ENCODE assay signal across 24 mouse cellular contexts in the genomic region with DNA sequence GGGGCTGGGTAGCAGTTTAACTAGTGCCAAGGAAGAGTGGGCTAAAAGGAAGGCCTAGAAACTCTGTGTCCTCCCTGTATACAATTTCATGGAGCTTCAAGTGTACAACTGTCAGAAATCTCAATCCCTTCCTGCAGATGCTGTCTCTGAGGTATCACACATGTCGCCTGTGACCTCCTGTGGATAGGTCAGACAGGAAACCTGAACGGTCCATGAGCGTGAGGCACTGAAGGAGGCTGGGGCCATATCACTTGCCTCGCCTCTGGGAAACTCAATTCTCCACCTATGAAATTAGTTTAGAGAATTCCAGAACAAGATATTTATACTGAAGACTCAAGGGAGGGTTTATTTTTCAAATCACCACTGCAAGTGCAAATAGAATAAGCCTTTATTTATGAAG.
DNase-seq lines count a peak whose midpoint lies in the region; ATAC-seq lines count a peak whose summit lies in the region.
"Had no signal": no experiment of that assay in that cellular context is flagged by ENCODE, and none has a peak within 500 bp of the region (broad histone marks: within the 10 kb centered on the region; RNA-seq: fewer than 3 reads in every experiment).

No protein-coding gene starts in this region.

- peak overlapping the region; percentile 42; the same call in 1 of the 2 replicates for H3K27ac ChIP-seq in kidney, embryonic 16.5 days (ENCODE audit: low read length)
- H3K27ac ChIP-seq in embryonic facial prominence, embryonic 13.5 days: 0 out of 2 replicates have a peak overlapping the region, but pooled peaks have one; percentile 5
- peak overlapping the region; percentile 57 for H3K27ac ChIP-seq in midbrain, embryonic 16.5 days (ENCODE audit: low read length)
- H3K27ac ChIP-seq: forebrain, embryonic 10.5 days; heart, embryonic 10.5 days; heart, embryonic 15.5 days; lung, embryonic 15.5 days; stomach, embryonic 15.5 days had no signal

- peaks cover 29% of the 10 kb centered on the region for H3K4me1 ChIP-seq in kidney, embryonic 16.5 days (ENCODE audit: insufficient read depth, low read length)
- H3K4me1 ChIP-seq in embryonic facial prominence, embryonic 13.5 days: peaks cover 17% of the 10 kb centered on the region; the same call in 1 of the 2 replicates
- peaks cover 27% of the 10 kb centered on the region for H3K4me1 ChIP-seq in midbrain, embryonic 16.5 days (ENCODE audit: control insufficient read depth, insufficient read depth, low read length)

- no peak overlapping the region for H3K4me2 ChIP-seq in kidney, embryonic 16.5 days (replicated peaks; ENCODE audit: low read depth, low read length)
- H3K4me2 ChIP-seq in embryonic facial prominence, embryonic 13.5 days: no peak overlapping the region
- no peak overlapping the region for H3K4me2 ChIP-seq in midbrain, embryonic 16.5 days (ENCODE audit: low read length)
- H3K4me2 ChIP-seq: forebrain, embryonic 15.5 days; heart, embryonic 15.5 days; hindbrain, embryonic 12.5 days; liver, embryonic 11.5 days; lung, embryonic 15.5 days; stomach, embryonic 15.5 days had no signal

- 46% methylated on average over 4 of the region's 4 CpGs for WGBS in kidney, embryonic 16.5 days
- 37% methylated on average over 4 of the region's 4 CpGs for WGBS in embryonic facial prominence, embryonic 13.5 days
- 65% methylated on average over 4 of the region's 4 CpGs for WGBS in midbrain, embryonic 16.5 days

- DNase-seq in gastrocnemius, adult 18-20 months (ENCODE audit: low spot score): peak; percentile 62
- no peak for DNase-seq in gastrocnemius, postnatal 4 days (ENCODE audit: low spot score in 2 of 2)
- DNase-seq in kidney, postnatal 25 days: no peak
- DNase-seq in heart, adult 9 months (ENCODE audit: low spot score in 2 of 2): no peak
- DNase-seq: adrenal gland, adult 8-10 months; cerebellum, adult 2 months; cerebellum, postnatal 14 days; kidney, adult 11 months; layer of hippocampus, postnatal 36 days; lung, postnatal 36 days; thymus, postnatal 14 days had no signal

- no peak overlapping the region for H3K9ac ChIP-seq in kidney, embryonic 16.5 days (replicated peaks; ENCODE audit: low read length)
- H3K9ac ChIP-seq in embryonic facial prominence, embryonic 13.5 days: no peak overlapping the region
- no peak overlapping the region for H3K9ac ChIP-seq in midbrain, embryonic 16.5 days (ENCODE audit: low read depth, low read length)
- H3K9ac ChIP-seq: forebrain, embryonic 15.5 days; heart, embryonic 15.5 days; lung, embryonic 15.5 days; stomach, embryonic 15.5 days had no signal

- no peak overlapping the region for H3K4me3 ChIP-seq in kidney, embryonic 16.5 days (ENCODE audit: low read length)
- H3K4me3 ChIP-seq in embryonic facial prominence, embryonic 13.5 days: no peak overlapping the region
- H3K4me3 ChIP-seq in midbrain, embryonic 16.5 days (ENCODE audit: low read depth, low read length): no peak overlapping the region
- H3K4me3 ChIP-seq: forebrain, embryonic 10.5 days; forebrain, embryonic 15.5 days; heart, embryonic 10.5 days; heart, embryonic 15.5 days; hindbrain, embryonic 12.5 days; lung, embryonic 15.5 days; stomach, embryonic 15.5 days had no signal

- no peaks in the 10 kb centered on the region for H3K27me3 ChIP-seq in kidney, embryonic 16.5 days (ENCODE audit: insufficient read depth, low read length)
- H3K27me3 ChIP-seq in embryonic facial prominence, embryonic 13.5 days: no peaks in the 10 kb centered on the region
- no peaks in the 10 kb centered on the region for H3K27me3 ChIP-seq in midbrain, embryonic 16.5 days (ENCODE audit: control insufficient read depth, insufficient read depth, low read depth, low read length)
- H3K27me3 ChIP-seq: forebrain, embryonic 15.5 days; heart, embryonic 15.5 days; hindbrain, embryonic 12.5 days; lung, embryonic 15.5 days; stomach, embryonic 15.5 days had no signal

- H3K36me3 ChIP-seq in kidney, embryonic 16.5 days (ENCODE audit: insufficient read depth, low read length): no peaks in the 10 kb centered on the region
- H3K36me3 ChIP-seq in embryonic facial prominence, embryonic 13.5 days: no peaks in the 10 kb centered on the region
- no peaks in the 10 kb centered on the region for H3K36me3 ChIP-seq in midbrain, embryonic 16.5 days (ENCODE audit: control insufficient read depth, insufficient read depth, low read length)
- H3K36me3 ChIP-seq: forebrain, embryonic 10.5 days; forebrain, embryonic 15.5 days; G1E; heart, embryonic 10.5 days; heart, embryonic 15.5 days; hindbrain, embryonic 12.5 days; lung, embryonic 15.5 days; stomach, embryonic 15.5 days had no signal

- no peak for ATAC-seq in kidney, embryonic 16.5 days (ENCODE audit: low FRiP score, low TSS enrichment)
- ATAC-seq in embryonic facial prominence, embryonic 13.5 days (ENCODE audit: insufficient number of reproducible peaks, insufficient read depth, low FRiP score, low TSS enrichment, low read depth): no peak
- no peak for ATAC-seq in midbrain, embryonic 16.5 days
- ATAC-seq: forebrain, embryonic 15.5 days; inflammation-experienced regulatory T-cells, adult 6 months had no signal

- no peaks in the 10 kb centered on the region for H3K9me3 ChIP-seq in kidney, embryonic 16.5 days (ENCODE audit: low read length)
- H3K9me3 ChIP-seq in embryonic facial prominence, embryonic 13.5 days: no peaks in the 10 kb centered on the region
- H3K9me3 ChIP-seq in midbrain, embryonic 16.5 days (replicated peaks; ENCODE audit: control insufficient read depth, low read length, poor library complexity, severe bottlenecking): no peaks in the 10 kb centered on the region
- H3K9me3 ChIP-seq: forebrain, embryonic 10.5 days; forebrain, embryonic 15.5 days; heart, embryonic 10.5 days; heart, embryonic 15.5 days; hindbrain, embryonic 12.5 days; lung, embryonic 15.5 days; stomach, embryonic 15.5 days had no signal

Comparison
In these comparisons a context has a peak if more than half of its experiments do, and no peak if none do; other contexts are left out.
1. H3K27ac ChIP-seq: peak in every context shown above with its lines; median percentile 57 in midbrain, embryonic 16.5 days; 42 in kidney, embryonic 16.5 days; 5 in embryonic facial prominence, embryonic 13.5 days.